Mouse (Mus musculus) pancreas, adult 10 weeks (tissue): Measurements from ENCODE around the gene Rnf217. TPM values are rescaled to one million over a fixed set of nuclear protein-coding genes. Genes with fewer than 3 reads are reported as not detected.

ENCODE experiments used
- polyA plus RNA-seq: library from polyadenylated mRNA; stranded (reverse); fragments of 350-450 nt; fragmentation: Illumina TruSeq; extraction: RNeasy Lipid Tissue Mini Kit (QIAGEN cat#74804); gene quantifications from one replicate; pipeline ENCODE4 v1.2.3, GENCODE M21; 2015; ENCODE audit warnings: low read depth, low replicate concordance; ENCODE audit not compliant: insufficient read depth

The Rnf217 gene
- polyA plus RNA-seq, result 0.92 TPM

DNA sequence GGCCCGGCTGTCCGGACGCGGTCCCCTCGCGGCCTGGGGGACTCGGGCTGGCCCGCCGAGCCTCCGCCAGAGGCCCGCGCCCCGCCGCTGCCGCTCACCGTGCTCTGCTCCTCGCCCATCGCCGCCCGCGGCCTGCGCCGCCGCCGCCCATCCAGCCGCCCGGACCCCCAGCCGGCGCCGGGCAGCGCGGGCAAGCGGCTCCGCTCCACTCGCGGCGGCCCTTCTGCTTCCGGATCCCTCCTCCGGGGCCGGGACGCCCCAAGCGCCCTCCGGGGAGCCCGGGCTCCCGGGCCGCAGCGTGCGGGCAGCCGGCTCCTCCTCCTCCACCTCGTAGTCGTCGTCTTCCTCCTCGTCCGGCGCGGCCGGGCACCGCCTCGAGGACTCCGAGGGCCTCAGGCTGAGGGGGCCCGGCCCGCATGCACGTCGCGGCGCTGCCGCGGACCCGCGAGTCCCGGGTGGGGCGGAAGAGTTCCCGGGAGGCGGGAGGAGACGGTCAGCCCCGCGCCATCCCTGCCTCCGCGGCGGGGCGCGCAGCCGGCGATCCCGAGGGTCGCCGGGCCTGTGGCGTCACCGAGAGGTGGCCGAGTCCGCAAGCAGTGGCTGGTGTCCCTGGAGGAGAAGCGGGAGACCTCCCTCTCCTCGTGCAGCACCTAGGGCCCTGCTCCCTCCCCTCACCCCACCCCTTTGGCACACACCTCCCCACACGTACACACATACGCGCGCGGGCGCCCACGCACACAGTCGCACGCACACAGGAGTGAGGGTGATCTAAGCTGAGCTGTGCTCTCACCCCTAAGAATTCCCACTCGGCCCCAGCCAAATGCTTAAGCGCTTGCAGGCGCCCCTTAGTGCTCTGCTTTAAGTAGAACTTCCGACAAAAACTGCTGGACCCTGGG is at the start of gene Rnf217:
TSS of gene Rnf217 (minus strand) at position 119 of the 896 bp plus-strand sequence.

DNA sequence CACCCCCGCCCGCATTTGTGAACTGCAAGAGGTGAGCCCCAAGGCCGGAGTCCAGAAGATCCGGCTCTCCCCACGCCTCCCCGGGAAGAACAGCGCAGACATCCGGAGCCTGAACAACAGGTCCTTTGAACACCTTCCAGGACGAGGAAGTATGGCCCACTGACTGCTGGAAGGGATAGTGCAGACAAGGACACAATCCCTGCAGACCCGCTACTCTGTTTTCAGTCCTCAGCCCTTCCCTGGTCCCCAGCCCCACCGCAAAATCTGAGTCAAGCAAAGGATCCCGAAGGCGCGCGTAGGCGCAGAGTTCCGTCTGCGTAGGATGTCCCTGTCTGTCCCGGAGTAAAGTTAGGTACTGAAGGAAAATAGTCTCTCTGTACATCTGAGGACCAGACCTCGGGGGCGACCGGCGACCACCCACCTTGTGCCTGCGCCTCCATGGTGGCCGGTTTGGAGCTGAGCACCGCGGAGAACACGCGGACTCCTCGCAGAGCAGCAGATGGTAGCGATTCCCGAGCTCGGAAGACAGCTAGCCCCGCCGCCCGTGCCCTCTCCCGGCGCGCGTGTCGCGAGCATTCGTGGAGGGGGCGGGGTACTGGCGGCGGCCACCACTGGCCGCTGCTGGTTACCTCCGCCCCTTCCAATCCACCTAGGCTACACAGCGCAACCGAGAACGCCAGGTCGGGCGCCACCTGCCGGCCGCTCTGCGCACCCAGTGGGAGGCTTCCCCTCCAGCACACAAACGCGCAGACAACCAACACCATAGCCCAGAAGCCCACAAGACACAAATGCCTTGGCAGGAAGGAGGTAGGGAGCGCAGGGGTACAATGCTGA is 163.5 kb downstream of the Rnf217 start, which contains the start of gene Tpd52l1:
TSS of gene Tpd52l1 (minus strand) at position 668 of the 834 bp plus-strand sequence.

Other genes with a start within 250 kb of the Rnf217 start
- gene Tpd52l1, start 163.2 kb downstream of the Rnf217 start, polyA plus RNA-seq, result 4.5 TPM